Mouse (Mus musculus): ENCODE results near the gene Pan3.

Gene Pan3

GRCm38 (mm10) chr5:147484142-147484541 lies 54.2 kb downstream of the Pan3 start:
- no peak for DNase-seq (ENCODE audit: low spot score in 2 of 2)

GRCm38 (mm10) chr5:147489226-147489625 lies 59.3 kb downstream of the Pan3 start:
- DNase-seq (ENCODE audit: low spot score in 2 of 2) = no peak

DNA sequence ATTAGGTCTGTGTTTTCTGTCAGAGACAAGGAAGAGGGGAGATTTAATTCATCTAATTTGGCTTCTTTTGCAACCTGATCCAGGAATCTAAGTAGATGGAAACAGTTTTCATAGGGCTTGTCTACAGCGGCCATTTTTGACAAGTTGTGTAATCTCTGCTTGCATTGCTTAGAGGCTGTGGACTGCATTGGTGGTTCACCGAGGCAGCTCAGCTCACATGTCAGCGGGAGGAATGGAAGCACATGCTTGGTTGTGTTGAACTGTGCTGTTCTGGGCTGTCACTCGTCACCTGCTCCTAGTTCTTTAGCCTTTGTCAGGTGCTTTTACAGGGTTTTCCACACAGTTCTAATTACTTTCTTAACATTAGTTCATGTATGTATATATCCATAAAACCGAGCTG lies 60.9 kb downstream of the Pan3 start:
- no peak for DNase-seq (ENCODE audit: low spot score in 2 of 2)

GRCm38 (mm10) chr5:147492511-147492910 lies 62.5 kb downstream of the Pan3 start:
- no peak for DNase-seq (ENCODE audit: low spot score in 2 of 2)

GRCm38 (mm10) chr5:147493205-147493604 lies 63.2 kb downstream of the Pan3 start:
- no peak for DNase-seq (ENCODE audit: low spot score in 2 of 2)

DNA sequence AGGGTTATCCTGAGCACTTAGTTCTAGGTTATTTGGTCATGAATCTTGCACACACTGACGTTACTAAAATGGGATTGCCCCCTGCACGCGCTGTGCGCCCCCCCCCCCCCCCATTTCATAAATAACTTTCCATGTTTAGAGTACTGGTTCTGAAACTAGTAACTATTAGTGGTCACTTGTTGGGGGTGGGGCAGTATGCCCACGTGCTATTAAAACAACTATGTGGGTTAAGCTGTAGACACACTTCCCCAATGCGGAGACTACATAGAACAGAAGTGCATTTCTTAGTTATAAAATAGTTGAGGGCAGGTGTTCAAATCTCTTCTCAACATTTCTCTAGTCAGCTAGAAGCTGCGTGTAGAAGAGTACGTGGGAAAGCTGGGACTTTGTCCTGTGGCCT lies 63.7 kb downstream of the Pan3 start:
- DNase-seq (ENCODE audit: low spot score in 2 of 2) = no peak

DNA sequence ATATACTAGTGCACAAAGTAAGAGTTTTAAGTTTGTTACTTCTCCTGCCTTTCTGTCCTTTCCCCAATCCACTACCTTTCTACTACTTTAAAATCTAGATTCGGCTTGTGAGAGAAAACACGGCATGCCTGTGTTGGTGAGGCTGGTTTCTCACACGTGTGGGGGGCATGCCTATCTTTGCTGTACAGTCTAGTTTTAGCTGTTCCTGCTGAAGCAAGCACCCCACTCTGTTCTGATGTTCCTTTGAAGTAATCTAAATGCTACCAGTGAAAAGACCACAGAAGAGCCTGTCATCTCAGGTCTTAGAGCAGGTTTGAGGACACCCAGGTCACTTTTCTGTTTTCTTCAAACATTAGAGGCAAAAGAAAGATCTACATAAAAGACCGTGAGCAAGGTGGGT lies 64.4 kb downstream of the Pan3 start:
- no peak for DNase-seq (ENCODE audit: low spot score in 2 of 2)

GRCm38 (mm10) chr5:147494791-147495376 lies 64.9 kb downstream of the Pan3 start:
- DNase-seq (ENCODE audit: low spot score in 2 of 2) = no peak

GRCm38 (mm10) chr5:147495961-147496360 lies 66.0 kb downstream of the Pan3 start:
- no peak for DNase-seq (ENCODE audit: low spot score in 2 of 2)

DNA sequence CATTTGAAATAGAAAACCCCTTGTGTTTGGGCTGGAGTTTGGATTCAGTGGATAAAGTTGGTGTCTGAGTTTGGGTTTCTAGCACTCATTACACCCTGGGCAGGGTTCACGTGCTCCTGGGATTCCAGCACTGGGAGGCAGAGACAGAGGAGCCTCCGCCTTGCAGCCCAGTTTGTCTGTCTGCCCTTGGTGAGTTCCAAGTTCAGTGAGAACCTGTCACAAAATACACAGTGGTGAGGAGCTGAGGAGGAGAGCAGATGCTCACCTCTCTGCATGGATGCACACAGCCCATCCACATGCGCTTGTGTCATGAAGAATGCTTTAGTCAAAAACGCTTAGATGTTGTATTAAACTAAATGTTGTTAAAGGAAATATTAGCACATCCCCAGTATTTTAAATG lies 67.0 kb downstream of the Pan3 start:
- DNase-seq (ENCODE audit: low spot score in 2 of 2) = no peak

GRCm38 (mm10) chr5:147497714-147498113 lies 67.8 kb downstream of the Pan3 start:
- DNase-seq (ENCODE audit: low spot score in 2 of 2) = no peak

GRCm38 (mm10) chr5:147501456-147501998 lies 71.6 kb downstream of the Pan3 start:
- DNase-seq (ENCODE audit: low spot score in 2 of 2) = no peak

GRCm38 (mm10) chr5:147502921-147503320 lies 73.0 kb downstream of the Pan3 start:
- no peak for DNase-seq (ENCODE audit: low spot score in 2 of 2)

GRCm38 (mm10) chr5:147511350-147511749 lies 81.4 kb downstream of the Pan3 start:
- no peak for DNase-seq (ENCODE audit: low spot score in 2 of 2)

- DNase-seq (ENCODE audit: low spot score in 2 of 2) = no peak
Measured at GRCm38 (mm10) chr5:147527006-147527405, 97.0 kb downstream of the Pan3 start.

- DNase-seq (ENCODE audit: low spot score in 2 of 2) = no peak
Measured at GRCm38 (mm10) chr5:147527788-147528187, 97.8 kb downstream of the Pan3 start.

GRCm38 (mm10) chr5:147532031-147532430 lies 102.1 kb downstream of the Pan3 start:
- DNase-seq (ENCODE audit: low spot score in 2 of 2) = peak in 1 of 2 experiments; percentile 19

- DNase-seq (ENCODE audit: low spot score in 2 of 2) = peak; percentile 33 to 41
Measured at GRCm38 (mm10) chr5:147539409-147539808, 109.4 kb downstream of the Pan3 start.

- no peak for DNase-seq (ENCODE audit: low spot score in 2 of 2)
Measured at GRCm38 (mm10) chr5:147539815-147540214, 109.9 kb downstream of the Pan3 start.

DNA sequence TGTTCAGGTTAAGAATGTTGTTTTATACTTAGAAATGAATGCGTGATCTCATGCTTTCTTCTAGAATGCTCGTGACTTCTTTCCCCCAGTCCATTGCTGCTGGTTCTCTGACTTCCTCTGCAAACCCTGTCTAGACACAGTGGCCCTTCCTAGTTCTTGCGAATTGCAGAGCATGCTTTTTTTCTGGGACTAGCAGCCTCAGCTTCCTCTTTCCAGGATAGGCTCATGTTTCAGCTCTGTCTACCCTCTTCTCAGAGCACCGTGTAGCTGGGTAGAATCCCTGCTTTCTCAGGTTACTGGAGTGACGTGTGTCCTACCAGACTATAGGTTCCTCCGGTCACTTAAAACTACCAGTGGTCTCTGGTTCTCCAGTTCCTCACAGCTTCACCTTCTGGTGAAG lies 112.3 kb downstream of the Pan3 start:
- DNase-seq (ENCODE audit: low spot score in 2 of 2) = no peak

- no peak for DNase-seq (ENCODE audit: low spot score in 2 of 2)
Measured at GRCm38 (mm10) chr5:147545731-147546241, 115.8 kb downstream of the Pan3 start.

- DNase-seq (ENCODE audit: low spot score in 2 of 2) = no peak
Measured at GRCm38 (mm10) chr5:147549016-147549755, 119.2 kb downstream of the Pan3 start.

All from right cerebral cortex, adult 2 months (tissue).